Mouse (Mus musculus) liver, adult 10 weeks (tissue): ENCODE measurements around the gene Trip10. TPM values are rescaled to one million over a fixed set of nuclear protein-coding genes. Genes with fewer than 3 reads are reported as not detected.

ENCODE experiments used
- polyA plus RNA-seq: library from polyadenylated mRNA; stranded (reverse); fragments of 350-450 nt; fragmentation: Illumina TruSeq; extraction: RNeasy Lipid Tissue Mini Kit (QIAGEN cat#74804); gene quantifications from one replicate; pipeline ENCODE4 v1.2.3, GENCODE M21; 2014; ENCODE audit warnings: low read depth, low replicate concordance

Trip10 gene
- 1.7 TPM for polyA plus RNA-seq

GRCm38 (mm10) chr17:57249186-57250181 lies at the start of gene Trip10:
TSS of gene Trip10 (plus strand) at chr17:57249455.

GRCm38 (mm10) chr17:57228014-57228413 lies 21.2 kb upstream of the Trip10 start, which contains the start of gene C3:
TSS of gene C3 (minus strand) at chr17:57228136.

DNA sequence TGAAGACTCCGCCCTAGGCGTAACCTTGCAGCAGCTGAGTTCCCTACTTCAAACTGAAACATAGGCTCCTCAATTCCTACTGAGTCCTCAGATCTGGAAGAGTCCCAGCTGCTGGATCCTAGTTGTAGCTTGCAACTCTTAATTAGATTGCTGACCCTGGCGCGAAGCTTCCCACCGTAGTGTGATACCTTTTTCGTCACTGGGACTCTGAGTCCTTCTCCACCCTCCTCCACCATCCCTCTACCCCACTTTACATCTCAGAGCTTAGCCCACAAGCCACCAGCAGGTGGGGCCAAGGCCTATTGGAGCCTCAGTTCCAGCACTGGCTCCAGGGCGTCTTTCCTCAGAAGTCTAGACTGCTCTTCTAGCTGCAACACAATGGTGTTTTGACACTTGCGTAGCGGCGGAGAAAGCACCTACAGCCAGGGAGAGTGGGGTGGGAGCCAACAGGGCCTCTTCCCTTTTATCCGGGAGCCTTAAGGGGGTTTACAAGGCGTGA lies 1.0 kb upstream of the Trip10 start, which contains the start of gene Gpr108:
Gene Gpr108, minus strand, starts transcription at position 246 of the 499 bp plus-strand sequence.

DNA sequence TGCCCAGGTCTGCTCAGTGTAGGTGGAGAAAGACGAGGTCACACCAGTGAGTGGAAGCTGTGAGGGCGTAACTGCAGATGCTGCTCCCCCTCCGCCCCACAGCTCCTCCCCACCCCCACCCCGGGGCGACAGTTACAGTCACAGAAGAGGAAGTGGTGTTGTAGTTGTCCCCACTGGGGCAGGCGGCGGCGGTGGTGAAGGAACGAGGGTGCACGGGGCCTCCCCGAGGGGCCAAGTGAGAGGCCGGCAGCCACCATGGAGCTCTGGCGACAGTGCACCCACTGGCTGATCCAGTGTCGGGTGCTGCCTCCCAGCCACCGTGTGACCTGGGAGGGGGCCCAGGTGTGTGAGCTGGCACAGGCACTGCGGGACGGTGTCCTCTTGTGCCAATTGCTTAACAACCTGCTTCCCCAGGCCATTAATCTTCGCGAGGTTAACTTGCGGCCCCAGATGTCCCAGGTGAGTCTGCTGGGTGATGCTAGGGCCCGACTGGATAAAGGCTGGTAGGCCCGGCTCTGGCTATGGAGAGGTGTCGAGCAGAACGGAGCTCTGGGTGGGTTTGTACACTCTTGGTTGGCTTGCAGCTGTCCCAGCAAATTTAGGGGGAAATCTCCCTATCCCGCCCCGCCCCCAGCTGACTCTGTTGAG lies 29.8 kb downstream of the Trip10 start, which contains the start of gene Vav1:
Gene Vav1, plus strand, starts transcription at position 158 of the 648 bp plus-strand sequence.

Other genes with a start within 250 kb of the Trip10 start
- gene Pspn, start 249.4 kb upstream of the Trip10 start, polyA plus RNA-seq = not detected
- gene Gtf2f1, start 238.2 kb upstream of the Trip10 start, polyA plus RNA-seq = 2.1 TPM
- not detected for gene Gm17949, start 238.0 kb upstream of the Trip10 start, polyA plus RNA-seq
- 5.1 TPM for gene Khsrp, start 217.9 kb upstream of the Trip10 start, polyA plus RNA-seq
- not detected for gene Slc25a41, start 207.8 kb upstream of the Trip10 start, polyA plus RNA-seq
- gene Crb3, start 190.3 kb upstream of the Trip10 start, polyA plus RNA-seq = 5.6 TPM
- gene Slc25a23, start 189.6 kb upstream of the Trip10 start, polyA plus RNA-seq = 55.5 TPM
- 1.6 TPM for gene Dennd1c, start 170.9 kb upstream of the Trip10 start, polyA plus RNA-seq
- not detected for gene Tubb4a, start 161.7 kb upstream of the Trip10 start, polyA plus RNA-seq
- not detected for gene Tnfsf9, start 144.1 kb upstream of the Trip10 start, polyA plus RNA-seq
- gene Cd70, start 99.7 kb upstream of the Trip10 start, polyA plus RNA-seq = not detected
- not detected for gene Tnfsf14, start 55.3 kb upstream of the Trip10 start, polyA plus RNA-seq
- 3,590 TPM for gene C3, start 21.3 kb upstream of the Trip10 start, polyA plus RNA-seq
- 2.3 TPM for gene Gpr108, start 1.0 kb upstream of the Trip10 start, polyA plus RNA-seq
- gene Vav1, start 29.6 kb downstream of the Trip10 start, polyA plus RNA-seq = 0.53 TPM
- gene Adgre1, start 109.2 kb downstream of the Trip10 start, polyA plus RNA-seq = 11.6 TPM